Mouse (Mus musculus): ENCODE measurements around the gene Ankrd27. TPM values are rescaled to one million over a fixed set of nuclear protein-coding genes. Genes with fewer than 3 reads are reported as not detected.

Gene Ankrd27
- polyA plus RNA-seq, 1 experiment, result 41.6 TPM

DNA sequence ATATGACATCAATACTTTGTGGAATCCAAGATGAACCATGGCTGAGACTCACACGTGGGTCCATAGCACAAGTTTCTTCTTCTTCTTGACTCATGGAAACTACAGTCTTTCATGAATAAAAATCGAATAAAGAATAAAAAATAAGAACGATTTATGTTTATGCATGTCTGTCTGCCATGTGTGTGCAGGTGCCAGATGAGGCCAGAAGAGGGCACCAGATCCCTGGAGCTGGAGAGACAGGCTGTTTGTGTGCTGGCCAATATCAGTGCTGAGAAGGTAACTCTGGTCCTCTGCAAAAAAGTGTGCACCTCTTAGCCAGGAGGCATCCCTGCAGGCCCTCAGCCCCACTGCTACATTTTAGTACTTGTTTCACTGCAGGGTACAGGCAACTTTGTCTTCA, 95.5 kb downstream of the Ankrd27 start:
- peak; percentile 15 for DNase-seq
- H3K4me1 ChIP-seq (replicated peaks; ENCODE audit: control insufficient read depth, insufficient read depth, low read length), result no peaks in the 10 kb centered on the region
- no peak overlapping the region for H3K27ac ChIP-seq (ENCODE audit: control insufficient read depth, insufficient read depth, low read length)
- TF ChIP-seq POLR2A (IDR thresholded peaks at IDR 0.05; ENCODE audit: control insufficient read depth, extremely low read depth, insufficient read depth, low read length, poor library complexity), result no peak
- TF ChIP-seq CTCF (IDR thresholded peaks at IDR 0.05; ENCODE audit: borderline replicate concordance, control insufficient read depth, extremely low read depth, insufficient read depth, low read length, poor library complexity), result no peak
- no peak overlapping the region for H3K4me3 ChIP-seq (ENCODE audit: control insufficient read depth, insufficient read depth, low read length)
- H3K27me3 ChIP-seq (ENCODE audit: control insufficient read depth, insufficient read depth, low read length), result no peaks in the 10 kb centered on the region
- 88% methylated on average over 3 of the region's 3 CpGs for WGBS
- H3K36me3 ChIP-seq (ENCODE audit: control insufficient read depth, insufficient read depth, low read length), result no peaks in the 10 kb centered on the region

DNA sequence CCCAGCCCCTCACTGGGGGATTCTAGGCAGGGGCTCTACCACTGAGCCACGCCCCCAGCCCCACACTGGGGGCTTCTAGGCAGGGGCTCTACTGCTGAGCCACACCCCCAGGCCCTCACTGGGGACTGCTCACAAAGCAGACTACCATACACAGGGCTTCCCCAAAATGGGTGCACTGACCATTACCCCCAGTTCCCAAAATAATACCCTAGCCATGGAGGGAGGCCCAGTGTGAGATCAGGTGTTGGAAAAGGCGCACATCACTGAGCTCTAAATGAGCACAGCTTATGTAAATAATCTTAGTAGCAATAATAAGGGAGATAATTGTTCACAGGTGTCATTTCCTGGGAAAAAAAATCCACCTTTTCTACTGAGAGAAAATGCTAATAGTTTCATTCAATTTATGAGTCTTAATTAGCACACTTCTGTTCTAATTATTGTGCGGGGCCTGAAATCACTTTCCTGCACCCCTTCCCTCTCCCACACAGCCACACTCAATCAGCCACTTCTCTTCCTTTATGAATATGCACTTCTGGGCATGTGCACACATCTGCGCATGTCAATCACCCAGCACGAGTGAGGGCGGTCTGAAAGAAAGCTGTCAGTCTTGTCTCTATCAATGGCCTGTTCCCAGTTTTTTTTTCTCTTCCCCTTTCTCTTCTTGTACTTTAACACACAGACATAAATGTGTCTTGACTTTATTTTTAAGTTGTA, 97.5 kb downstream of the Ankrd27 start:
- no peak for DNase-seq
- TF ChIP-seq POLR2A (IDR thresholded peaks at IDR 0.05; ENCODE audit: control insufficient read depth, extremely low read depth, insufficient read depth, low read length, poor library complexity), result no peak
- no peak for TF ChIP-seq CTCF (IDR thresholded peaks at IDR 0.05; ENCODE audit: borderline replicate concordance, control insufficient read depth, extremely low read depth, insufficient read depth, low read length, poor library complexity)
- no peaks in the 10 kb centered on the region for H3K36me3 ChIP-seq (ENCODE audit: control insufficient read depth, insufficient read depth, low read length)
- H3K4me1 ChIP-seq (replicated peaks; ENCODE audit: control insufficient read depth, insufficient read depth, low read length), result no peaks in the 10 kb centered on the region
- H3K27me3 ChIP-seq (ENCODE audit: control insufficient read depth, insufficient read depth, low read length), result no peaks in the 10 kb centered on the region
- no peak overlapping the region for H3K27ac ChIP-seq (ENCODE audit: control insufficient read depth, insufficient read depth, low read length)
- H3K4me3 ChIP-seq (ENCODE audit: control insufficient read depth, insufficient read depth, low read length), result no peak overlapping the region
- 91% methylated on average over 6 of the region's 6 CpGs for WGBS

DNA sequence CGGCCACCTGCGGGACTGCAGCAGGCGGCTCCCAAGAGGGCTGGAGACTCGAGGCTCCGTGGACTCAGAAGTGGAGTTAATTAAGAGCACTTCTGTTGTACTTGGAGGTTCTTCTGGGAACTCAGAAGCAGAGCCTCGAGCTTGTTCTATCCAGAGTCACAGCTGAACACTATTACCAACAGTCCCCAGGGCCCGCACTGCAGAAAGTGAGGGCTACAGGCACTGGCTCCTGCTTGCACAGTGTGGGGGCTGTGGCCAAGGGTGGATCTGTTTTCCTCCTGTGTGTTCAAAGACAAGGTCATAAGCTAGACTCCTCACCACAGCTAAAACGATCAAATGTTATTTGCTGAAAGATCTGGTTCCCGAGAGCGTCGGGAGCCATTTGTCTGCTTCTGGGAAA, 100.2 kb downstream of the Ankrd27 start:
- H3K36me3 ChIP-seq (ENCODE audit: control insufficient read depth, insufficient read depth, low read length), result peaks cover 13% of the 10 kb centered on the region
- DNase-seq, result no peak
- 84% methylated on average over 11 of the region's 11 CpGs for WGBS
- TF ChIP-seq CTCF (IDR thresholded peaks at IDR 0.05; ENCODE audit: borderline replicate concordance, control insufficient read depth, extremely low read depth, insufficient read depth, low read length, poor library complexity) (no peak), POLR2A (IDR thresholded peaks at IDR 0.05; ENCODE audit: control insufficient read depth, extremely low read depth, insufficient read depth, low read length, poor library complexity) (no peak)
- no peak overlapping the region for H3K4me3 ChIP-seq (ENCODE audit: control insufficient read depth, insufficient read depth, low read length)
- no peak overlapping the region for H3K27ac ChIP-seq (ENCODE audit: control insufficient read depth, insufficient read depth, low read length)
- H3K27me3 ChIP-seq (ENCODE audit: control insufficient read depth, insufficient read depth, low read length), result no peaks in the 10 kb centered on the region
- no peaks in the 10 kb centered on the region for H3K4me1 ChIP-seq (replicated peaks; ENCODE audit: control insufficient read depth, insufficient read depth, low read length)

DNA sequence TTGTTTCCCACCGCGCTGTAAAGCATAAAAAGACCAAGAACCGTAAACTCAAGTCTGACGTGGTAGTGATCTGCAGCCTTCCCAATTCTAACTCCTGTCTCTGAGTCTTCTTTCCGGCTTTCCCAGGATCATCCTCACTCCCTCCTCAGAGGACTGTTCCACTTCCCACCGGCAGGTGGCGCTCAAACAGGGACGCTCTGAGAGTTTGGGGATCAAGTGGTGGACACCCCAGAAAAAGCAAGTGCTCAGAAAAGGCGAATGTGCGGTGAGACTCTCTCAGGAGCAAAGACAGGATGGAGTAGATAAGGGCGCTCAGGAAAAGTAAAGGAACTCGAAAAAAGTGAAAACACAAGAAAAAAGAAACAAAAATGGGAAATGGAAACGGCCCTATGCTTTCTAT, 100.7 kb downstream of the Ankrd27 start:
- no peak overlapping the region for H3K4me3 ChIP-seq (ENCODE audit: control insufficient read depth, insufficient read depth, low read length)
- H3K27ac ChIP-seq (ENCODE audit: control insufficient read depth, insufficient read depth, low read length), result no peak overlapping the region
- WGBS, result 52% methylated on average over 13 of the region's 13 CpGs

DNA sequence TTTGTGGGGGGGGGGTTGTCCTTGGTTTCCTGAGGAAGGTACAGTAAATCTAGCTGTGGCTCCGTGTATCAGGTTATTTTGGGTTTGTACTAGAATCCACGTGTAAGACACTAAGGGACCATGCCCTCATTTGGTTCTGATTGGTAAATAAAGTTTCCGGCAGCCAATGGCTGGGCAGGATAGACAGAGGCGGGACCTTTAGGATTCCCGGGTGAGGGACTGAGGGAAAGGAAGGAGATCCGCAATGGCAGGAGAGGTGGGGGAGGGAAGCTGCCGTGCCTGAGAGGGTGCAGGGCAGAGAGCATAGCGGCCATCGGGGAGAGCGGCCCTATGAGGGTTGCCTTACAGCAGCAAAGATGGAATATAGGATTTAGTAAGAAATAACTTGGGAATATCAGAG, 101.2 kb downstream of the Ankrd27 start:
- TF ChIP-seq CTCF (IDR thresholded peaks at IDR 0.05; ENCODE audit: borderline replicate concordance, control insufficient read depth, extremely low read depth, insufficient read depth, low read length, poor library complexity) (no peak), POLR2A (IDR thresholded peaks at IDR 0.05; ENCODE audit: control insufficient read depth, extremely low read depth, insufficient read depth, low read length, poor library complexity) (no peak)
- 76% methylated on average over 10 of the region's 10 CpGs for WGBS
- no peak overlapping the region for H3K27ac ChIP-seq (ENCODE audit: control insufficient read depth, insufficient read depth, low read length)
- no peak overlapping the region for H3K4me3 ChIP-seq (ENCODE audit: control insufficient read depth, insufficient read depth, low read length)
- H3K36me3 ChIP-seq (ENCODE audit: control insufficient read depth, insufficient read depth, low read length), result peaks cover 13% of the 10 kb centered on the region
- DNase-seq, result no peak
- H3K4me1 ChIP-seq (replicated peaks; ENCODE audit: control insufficient read depth, insufficient read depth, low read length), result no peaks in the 10 kb centered on the region
- no peaks in the 10 kb centered on the region for H3K27me3 ChIP-seq (ENCODE audit: control insufficient read depth, insufficient read depth, low read length)

More for the DNA sequence above, 100.7 kb downstream of the Ankrd27 start:
- TF ChIP-seq CTCF (IDR thresholded peaks at IDR 0.05; ENCODE audit: borderline replicate concordance, control insufficient read depth, extremely low read depth, insufficient read depth, low read length, poor library complexity), result peak; percentile 82; the same call in 1 of the 2 replicates
- TF ChIP-seq POLR2A (IDR thresholded peaks at IDR 0.05; ENCODE audit: control insufficient read depth, extremely low read depth, insufficient read depth, low read length, poor library complexity), result no peak
- Histone ChIP-seq H3K4me1 (replicated peaks; ENCODE audit: control insufficient read depth, insufficient read depth, low read length) (no peaks in the 10 kb centered on the region), H3K27me3 (ENCODE audit: control insufficient read depth, insufficient read depth, low read length) (no peaks in the 10 kb centered on the region), H3K36me3 (ENCODE audit: control insufficient read depth, insufficient read depth, low read length) (peaks cover 13% of the 10 kb centered on the region)
- DNase-seq, result peak; percentile 52

DNA sequence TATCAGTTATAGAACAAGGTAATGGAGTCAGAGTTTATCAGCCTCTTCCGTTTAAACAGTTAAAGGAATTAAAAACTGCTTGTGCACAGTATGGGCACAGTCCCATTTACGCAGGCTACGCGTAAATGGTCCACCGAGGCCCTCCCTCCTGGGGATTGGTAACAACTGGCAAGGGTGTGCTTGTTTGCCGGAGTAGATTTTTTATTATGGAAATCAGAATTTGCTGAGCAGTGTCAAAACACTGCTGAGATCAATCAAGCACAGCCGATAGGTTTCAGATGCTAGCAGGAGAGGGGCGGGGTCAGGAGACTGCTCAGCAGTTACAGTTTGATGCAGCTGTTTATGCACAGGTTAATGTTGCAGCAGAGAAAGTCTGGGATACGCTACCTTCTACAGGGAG, 102.2 kb downstream of the Ankrd27 start:
- TF ChIP-seq POLR2A (IDR thresholded peaks at IDR 0.05; ENCODE audit: control insufficient read depth, extremely low read depth, insufficient read depth, low read length, poor library complexity), result no peak
- TF ChIP-seq CTCF (IDR thresholded peaks at IDR 0.05; ENCODE audit: borderline replicate concordance, control insufficient read depth, extremely low read depth, insufficient read depth, low read length, poor library complexity), result no peak
- peaks cover 13% of the 10 kb centered on the region for H3K36me3 ChIP-seq (ENCODE audit: control insufficient read depth, insufficient read depth, low read length)

More for the DNA sequence above, 102.2 kb downstream of the Ankrd27 start:
- H3K27me3 ChIP-seq (ENCODE audit: control insufficient read depth, insufficient read depth, low read length), result no peaks in the 10 kb centered on the region
- no peak overlapping the region for H3K27ac ChIP-seq (ENCODE audit: control insufficient read depth, insufficient read depth, low read length)
- no peak overlapping the region for H3K4me3 ChIP-seq (ENCODE audit: control insufficient read depth, insufficient read depth, low read length)
- no peaks in the 10 kb centered on the region for H3K4me1 ChIP-seq (replicated peaks; ENCODE audit: control insufficient read depth, insufficient read depth, low read length)
- WGBS, result 95% methylated on average over 9 of the region's 9 CpGs
- no peak for DNase-seq

Other genes with a start within 250 kb of the Ankrd27 start
- gene Faap24, start 189.4 kb upstream of the Ankrd27 start, polyA plus RNA-seq (2012; rRNA removed), result 8.3 and 8.8 TPM in 2 replicates
- gene Cep89, start 189.2 kb upstream of the Ankrd27 start, polyA plus RNA-seq (2012; rRNA removed), result 17.9 and 21.2 TPM in 2 replicates
- 0.19 and 0.27 TPM in 2 replicates for gene Slc7a9, start 137.4 kb upstream of the Ankrd27 start, polyA plus RNA-seq (2012; rRNA removed)
- gene Tdrd12, start 48.5 kb upstream of the Ankrd27 start, polyA plus RNA-seq (2012; rRNA removed), result 0.24 TPM in 1 of 2 replicates, not detected in the other
- 40.2 and 44.1 TPM in 2 replicates for gene Nudt19, start 29.9 kb upstream of the Ankrd27 start, polyA plus RNA-seq (2012; rRNA removed)
- 0.26 TPM in 2 replicates for gene Rgs9bp, start 662 bp upstream of the Ankrd27 start, polyA plus RNA-seq (2012; rRNA removed)
- gene Pdcd5, start 61.3 kb downstream of the Ankrd27 start, polyA plus RNA-seq (2012; rRNA removed), result 47.6 and 50.1 TPM in 2 replicates
- 28.7 and 30.5 TPM in 2 replicates for gene Dpy19l3, start 168.2 kb downstream of the Ankrd27 start, polyA plus RNA-seq (2012; rRNA removed)
- 12.7 and 14.6 TPM in 2 replicates for gene Zfp507, start 216.8 kb downstream of the Ankrd27 start, polyA plus RNA-seq (2012; rRNA removed)